Mouse (Mus musculus): ENCODE measurements at regions not wholly inside any gene's neighbourhood (a gene's known extent, or its start where the extent isn't known, plus 50 kb on each side); places are given as distances from the start of the nearest gene placed in this dataset.

GRCm38 (mm10) chr8:34756916-34757315 is 645.4 kb upstream of the Gm10131 start:
- no peak for DNase-seq (ENCODE audit: low spot score in 2 of 2)

GRCm38 (mm10) chr8:34756171-34756570 is 644.6 kb upstream of the Gm10131 start:
- no peak for DNase-seq (ENCODE audit: low spot score in 2 of 2)

- DNase-seq (ENCODE audit: low spot score in 2 of 2): no peak
Measured at GRCm38 (mm10) chr8:34755480-34755879, 643.9 kb upstream of the Gm10131 start.

- DNase-seq (ENCODE audit: low spot score in 2 of 2): no peak
Measured at GRCm38 (mm10) chr8:34753046-34753445, 641.5 kb upstream of the Gm10131 start.

GRCm38 (mm10) chr8:34748521-34748920 is 637.0 kb upstream of the Gm10131 start:
- no peak for DNase-seq (ENCODE audit: low spot score in 2 of 2)

GRCm38 (mm10) chr8:34745706-34746105 is 634.2 kb upstream of the Gm10131 start:
- DNase-seq (ENCODE audit: low spot score in 2 of 2): no peak

GRCm38 (mm10) chr8:34744682-34745081 is 633.1 kb upstream of the Gm10131 start:
- DNase-seq (ENCODE audit: low spot score in 2 of 2): no peak

GRCm38 (mm10) chr8:34744179-34744578 is 632.6 kb upstream of the Gm10131 start:
- DNase-seq (ENCODE audit: low spot score in 2 of 2): no peak

GRCm38 (mm10) chr8:34743137-34743536 is 631.6 kb upstream of the Gm10131 start:
- no peak for DNase-seq (ENCODE audit: low spot score in 2 of 2)

- DNase-seq (ENCODE audit: low spot score in 2 of 2): no peak
Measured at GRCm38 (mm10) chr8:34740836-34741235, 629.3 kb upstream of the Gm10131 start.

GRCm38 (mm10) chr8:34739836-34740804 is 628.6 kb upstream of the Gm10131 start:
- no peak for DNase-seq (ENCODE audit: low spot score in 2 of 2)

GRCm38 (mm10) chr8:34736214-34736613 is 624.7 kb upstream of the Gm10131 start:
- DNase-seq (ENCODE audit: low spot score in 2 of 2): no peak

GRCm38 (mm10) chr8:34735006-34735405 is 623.5 kb upstream of the Gm10131 start:
- DNase-seq (ENCODE audit: low spot score in 2 of 2): no peak

- no peak for DNase-seq (ENCODE audit: low spot score in 2 of 2)
Measured at GRCm38 (mm10) chr8:34732808-34733207, 621.3 kb upstream of the Gm10131 start.

- no peak for DNase-seq (ENCODE audit: low spot score in 2 of 2)
Measured at GRCm38 (mm10) chr8:34732362-34732761, 620.8 kb upstream of the Gm10131 start.

- DNase-seq (ENCODE audit: low spot score in 2 of 2): no peak
Measured at GRCm38 (mm10) chr8:34731096-34731999, 619.8 kb upstream of the Gm10131 start.

- DNase-seq (ENCODE audit: low spot score in 2 of 2): no peak
Measured at GRCm38 (mm10) chr8:34729585-34729984, 618.0 kb upstream of the Gm10131 start.

- DNase-seq (ENCODE audit: low spot score in 2 of 2): no peak
Measured at GRCm38 (mm10) chr8:34727699-34728098, 616.2 kb upstream of the Gm10131 start.

GRCm38 (mm10) chr8:34726145-34726767 is 614.7 kb upstream of the Gm10131 start:
- no peak for DNase-seq (ENCODE audit: low spot score in 2 of 2)

- DNase-seq (ENCODE audit: low spot score in 2 of 2): no peak
Measured at GRCm38 (mm10) chr8:34725546-34725945, 614.0 kb upstream of the Gm10131 start.

- no peak for DNase-seq (ENCODE audit: low spot score in 2 of 2)
Measured at GRCm38 (mm10) chr8:34709911-34710733, 598.6 kb upstream of the Gm10131 start.

All from urinary bladder, adult 18-20 months (tissue).